Mouse (Mus musculus) forebrain, embryonic 14.5 days (tissue): Measurements from ENCODE around the gene Hist1h4n. TPM values are rescaled to one million over a fixed set of nuclear protein-coding genes. Genes with fewer than 3 reads are reported as not detected.
"Not testable (repeated sequence)": the region's sequence is repeated elsewhere in the genome, so short reads cannot be mapped to it uniquely, and the experiment has no call there.

Experiments
- ATAC-seq: fragments of 200-750 bp; cut with Nextera tagmentation; 2 replicates; pipeline ENCODE4 v1.8.0; 2017; ENCODE audit warnings: mild to moderate bottlenecking, moderate library complexity
- DNase-seq: peaks from one replicate; pipeline ENCODE4 v3.0.0-alpha.2; 2015; ENCODE audit warnings: low spot score
- H3K27ac ChIP-seq: fragments of 300-500 bp; sonication (generic); 2 replicates; pipeline ENCODE4 v1.5.1; 2014; ENCODE audit warnings: low read depth, mild to moderate bottlenecking, control low read depth, low read length, moderate library complexity
- H3K27me3 ChIP-seq: fragments of 300-500 bp; sonication (generic); replicated peaks from 2 replicates; pipeline ENCODE4 v1.6.1; 2014; ENCODE audit warnings: low read length, control low read depth, mixed read lengths; ENCODE audit not compliant: control insufficient read depth, insufficient read depth
- H3K36me3 ChIP-seq: fragments of 300-500 bp; sonication (generic); 2 replicates; pipeline ENCODE4 v1.6.1; 2014; ENCODE audit warnings: low read length, control low read depth; ENCODE audit not compliant: control insufficient read depth, insufficient read depth
- H3K4me1 ChIP-seq: fragments of 300-500 bp; sonication (generic); 2 replicates; pipeline ENCODE4 v1.6.1; 2014; ENCODE audit warnings: antibody characterized with exemption, low read length, control low read depth; ENCODE audit not compliant: control insufficient read depth, insufficient read depth
- H3K4me2 ChIP-seq: fragments of 300-500 bp; sonication (generic); 2 replicates; pipeline ENCODE4 v1.6.1; 2014; ENCODE audit warnings: mild to moderate bottlenecking, control low read depth, low read length
- H3K4me3 ChIP-seq: fragments of 300-500 bp; sonication (generic); 2 replicates; pipeline ENCODE4 v1.5.1; 2014; ENCODE audit warnings: low read depth, low read length, control low read depth
- H3K9ac ChIP-seq: fragments of 300-500 bp; sonication (generic); 2 replicates; pipeline ENCODE4 v1.6.1; 2014; ENCODE audit warnings: mild to moderate bottlenecking, low read length, control low read depth, moderate library complexity
- H3K9me3 ChIP-seq: fragments of 300-500 bp; sonication (generic); replicated peaks from 2 replicates; pipeline ENCODE4 v1.6.1; 2016; ENCODE audit warnings: low read length, control low read depth, mixed read lengths; ENCODE audit not compliant: control insufficient read depth
- WGBS: fragments of 180-500 bp; shearing (Covaris S2); extraction: QIAGEN DNeasy Blood & Tissue Kit; methylation state at CpG from one replicate; pipeline ENCODE4 v1.1.7; 2014; 5-methylcytosine and 5-hydroxymethylcytosine counted together
- polyA plus RNA-seq: library from polyadenylated mRNA; unstranded; fragments of >200 nt; fragmentation: Nextera tagmentation; extraction: Ambion mirVana; gene quantifications from 2 replicates; pipeline ENCODE4 v1.2.1, GENCODE M21; 2014

The Hist1h4n gene
- polyA plus RNA-seq, 1 experiment from 2014 or later: 16.7 TPM

- not testable (repeated sequence) for H3K4me2 ChIP-seq, H3K4me3 ChIP-seq, H3K36me3 ChIP-seq, H3K27ac ChIP-seq, H3K27me3 ChIP-seq, H3K9ac ChIP-seq, H3K9me3 ChIP-seq, H3K4me1 ChIP-seq, DNase-seq
- ATAC-seq: peak; percentile 22
- WGBS: no CpG with 5 or more reads among the region's 8 CpGs
These were observed 20.9 kb downstream of the Hist1h4n start for GRCm38 (mm10) chr13:21811074-21811473.

GRCm38 (mm10) chr13:21810073-21810472, 21.9 kb downstream of the Hist1h4n start, which contains the start of the genes Hist1h2bq and Hist1h2ao:
TSS of gene Hist1h2bq (minus strand) at chr13:21810197.
TSS of gene Hist1h2ao (plus strand) at chr13:21810465.
- ATAC-seq: peak; percentile 97
- not testable (repeated sequence) for H3K27me3 ChIP-seq, DNase-seq, H3K9me3 ChIP-seq, H3K4me2 ChIP-seq, H3K36me3 ChIP-seq, H3K4me1 ChIP-seq, H3K9ac ChIP-seq, H3K27ac ChIP-seq, H3K4me3 ChIP-seq
- no CpG with 5 or more reads among the region's 23 CpGs for WGBS

- H3K4me1 ChIP-seq, H3K9ac ChIP-seq, H3K9me3 ChIP-seq, H3K27ac ChIP-seq, H3K4me2 ChIP-seq, H3K36me3 ChIP-seq, DNase-seq, H3K4me3 ChIP-seq, H3K27me3 ChIP-seq: not testable (repeated sequence)
- ATAC-seq: peak; percentile 70
- WGBS: no CpG with 5 or more reads among the region's 4 CpGs
These were observed 28.9 kb downstream of the Hist1h4n start for GRCm38 (mm10) chr13:21803058-21803457.

GRCm38 (mm10) chr13:21797163-21797562, 34.8 kb downstream of the Hist1h4n start:
- not testable (repeated sequence) for H3K36me3 ChIP-seq, DNase-seq, H3K4me2 ChIP-seq, H3K9me3 ChIP-seq, H3K9ac ChIP-seq, ATAC-seq, H3K4me1 ChIP-seq, H3K27ac ChIP-seq, H3K27me3 ChIP-seq, H3K4me3 ChIP-seq

GRCm38 (mm10) chr13:21795584-21795983, 36.4 kb downstream of the Hist1h4n start:
- Histone ChIP-seq H3K9me3 (no peaks in the 10 kb centered on the region), H3K4me2 (no peak overlapping the region), H3K27ac (no peak overlapping the region), H3K36me3 (no peaks in the 10 kb centered on the region), H3K27me3 (no peaks in the 10 kb centered on the region), H3K9ac (no peak overlapping the region), H3K4me3 (no peak overlapping the region), H3K4me1 (peaks cover 4% of the 10 kb centered on the region; the same call in 1 of the 2 replicates)
- ATAC-seq (no peak), DNase-seq (no peak)
- 88% methylated on average over 7 of the region's 7 CpGs for WGBS

- ATAC-seq (no peak), DNase-seq (no peak)
- H3K27me3 ChIP-seq: no peaks in the 10 kb centered on the region
- H3K4me1 ChIP-seq: peaks cover 19% of the 10 kb centered on the region; the same call in 1 of the 2 replicates
- no peak overlapping the region for H3K4me3 ChIP-seq
- no peaks in the 10 kb centered on the region for H3K9me3 ChIP-seq
- peak overlapping the region; percentile 35 for H3K4me2 ChIP-seq
- 8% methylated on average over 18 of the region's 18 CpGs for WGBS
- H3K36me3 ChIP-seq: no peaks in the 10 kb centered on the region
- H3K27ac ChIP-seq: no peak overlapping the region
- peak overlapping the region; percentile 1; the same call in 1 of the 2 replicates for H3K9ac ChIP-seq
These were observed 41.3 kb downstream of the Hist1h4n start for GRCm38 (mm10) chr13:21790601-21791283.

GRCm38 (mm10) chr13:21789925-21790324, 42.1 kb downstream of the Hist1h4n start:
- H3K4me1 ChIP-seq: peaks cover 19% of the 10 kb centered on the region; the same call in 1 of the 2 replicates
- WGBS: 73% methylated on average over 6 of the region's 6 CpGs
- no peaks in the 10 kb centered on the region for H3K9me3 ChIP-seq
- H3K36me3 ChIP-seq: no peaks in the 10 kb centered on the region
- no peak overlapping the region for H3K9ac ChIP-seq
- DNase-seq (no peak), ATAC-seq (no peak)
- H3K27ac ChIP-seq: no peak overlapping the region
- no peak overlapping the region for H3K4me2 ChIP-seq
- no peaks in the 10 kb centered on the region for H3K27me3 ChIP-seq
- H3K4me3 ChIP-seq: no peak overlapping the region

- Histone ChIP-seq H3K4me3 (peak overlapping the region; percentile 30; the same call in 1 of the 2 replicates), H3K27me3 (no peaks in the 10 kb centered on the region), H3K27ac (peak overlapping the region; percentile 68; the same call in 1 of the 2 replicates), H3K9me3 (no peaks in the 10 kb centered on the region), H3K36me3 (no peaks in the 10 kb centered on the region), H3K4me1 (peaks cover 27% of the 10 kb centered on the region), H3K4me2 (peak overlapping the region; percentile 53), H3K9ac (peak overlapping the region; percentile 38; the same call in 1 of the 2 replicates)
- DNase-seq: peak; percentile 60
- WGBS: 7% methylated on average over 13 of the region's 21 CpGs
- peak; percentile 17; the same call in 1 of the 2 replicates for ATAC-seq
These were observed 44.0 kb downstream of the Hist1h4n start for GRCm38 (mm10) chr13:21787760-21788593.
